Mouse (Mus musculus) cerebellum, adult 9-11 months (tissue): ENCODE measurements around the gene Fam151b.

Experiments
- DNase-seq: peaks from one replicate; pipeline ENCODE4 v3.0.0; 2022

Fam151b gene

GRCm38 (mm10) chr13:92410486-92410885 is 73.3 kb downstream of the Fam151b start:
- DNase-seq = no peak

- DNase-seq = no peak
Measured at GRCm38 (mm10) chr13:92403496-92403895, 80.3 kb downstream of the Fam151b start.

- no peak for DNase-seq
Measured at GRCm38 (mm10) chr13:92402063-92402462, 81.8 kb downstream of the Fam151b start.
